Mouse (Mus musculus) neural tube, embryonic 15.5 days (tissue): ENCODE results near the gene Rnf6. TPM values are rescaled to one million over a fixed set of nuclear protein-coding genes. Genes with fewer than 3 reads are reported as not detected.
"Not testable (repeated sequence)": the region's sequence is repeated elsewhere in the genome, so short reads cannot be mapped to it uniquely, and the experiment has no call there.

ENCODE experiments used
- ATAC-seq: fragments of 200-750 bp; cut with Nextera tagmentation; 2 replicates; pipeline ENCODE4 v1.8.0; 2017; ENCODE audit warnings: mild to moderate bottlenecking, moderate TSS enrichment, moderate library complexity; ENCODE audit not compliant: low FRiP score
- H3K27ac ChIP-seq: fragments of 300-500 bp; sonication (generic); replicated peaks from 2 replicates; pipeline ENCODE4 v1.5.1; 2015; ENCODE audit warnings: mild to moderate bottlenecking, inconsistent platforms
- H3K27me3 ChIP-seq: fragments of 300-500 bp; sonication (generic); replicated peaks from 2 replicates; pipeline ENCODE4 v1.6.1; 2015; ENCODE audit warnings: inconsistent platforms
- H3K36me3 ChIP-seq: fragments of 300-500 bp; sonication (generic); 2 replicates; pipeline ENCODE4 v1.6.1; 2015; ENCODE audit warnings: inconsistent platforms
- H3K4me1 ChIP-seq: fragments of 300-500 bp; sonication (generic); 2 replicates; pipeline ENCODE4 v1.6.1; 2015; ENCODE audit warnings: inconsistent platforms
- H3K4me2 ChIP-seq: fragments of 300-500 bp; sonication (generic); 2 replicates; pipeline ENCODE4 v1.6.1; 2015; ENCODE audit warnings: inconsistent platforms, mild to moderate bottlenecking, moderate library complexity
- H3K4me3 ChIP-seq: fragments of 300-500 bp; sonication (generic); replicated peaks from 2 replicates; pipeline ENCODE4 v1.5.1; 2015; ENCODE audit warnings: mild to moderate bottlenecking, inconsistent platforms
- H3K9ac ChIP-seq: fragments of 300-500 bp; sonication (generic); replicated peaks from 2 replicates; pipeline ENCODE4 v1.6.1; 2015; ENCODE audit warnings: mild to moderate bottlenecking, inconsistent platforms
- H3K9me3 ChIP-seq: fragments of 300-500 bp; sonication (generic); replicated peaks from 2 replicates; pipeline ENCODE4 v1.6.1; 2016; ENCODE audit warnings: inconsistent platforms
- whole genome bisulfite sequencing: fragments of 180-500 bp; shearing (Covaris S2); methylation state at CpG from one replicate; pipeline ENCODE4 v1.1.7; 2015; ENCODE audit warnings: mixed read lengths; 5-methylcytosine and 5-hydroxymethylcytosine counted together
- polyA plus RNA-seq: library from polyadenylated mRNA; unstranded; fragments of >200 nt; fragmentation: Nextera tagmentation; extraction: Ambion mirVana; gene quantifications from 2 replicates; pipeline ENCODE4 v1.2.1, GENCODE M21; 2015

Rnf6 gene
- polyA plus RNA-seq, 1 experiment from 2014 or later = 29.2 TPM

GRCm38 (mm10) chr5:146188712-146189111, 32.6 kb downstream of the Rnf6 start:
- H3K9me3 ChIP-seq = no peaks in the 10 kb centered on the region; the same call in 1 of the 2 replicates
- H3K9ac ChIP-seq = no peak overlapping the region
- H3K4me2 ChIP-seq = no peak overlapping the region
- 79% methylated on average over 7 of the region's 7 CpGs for WGBS
- H3K27me3 ChIP-seq = no peaks in the 10 kb centered on the region
- no peaks in the 10 kb centered on the region for H3K4me1 ChIP-seq
- no peak overlapping the region for H3K4me3 ChIP-seq
- no peak overlapping the region for H3K27ac ChIP-seq
- no peaks in the 10 kb centered on the region for H3K36me3 ChIP-seq
- no peak for ATAC-seq

- H3K9me3 ChIP-seq = no peaks in the 10 kb centered on the region; the same call in 1 of the 2 replicates
- H3K4me2 ChIP-seq = no peak overlapping the region
- H3K4me3 ChIP-seq = no peak overlapping the region
- H3K27ac ChIP-seq = no peak overlapping the region
- 93% methylated on average over 1 of the region's 1 CpGs for WGBS
- ATAC-seq = no peak
- H3K27me3 ChIP-seq = no peaks in the 10 kb centered on the region
- no peaks in the 10 kb centered on the region for H3K36me3 ChIP-seq
- H3K9ac ChIP-seq = no peak overlapping the region
- H3K4me1 ChIP-seq = no peaks in the 10 kb centered on the region
Measured at GRCm38 (mm10) chr5:146188144-146188543, 33.2 kb downstream of the Rnf6 start.

DNA sequence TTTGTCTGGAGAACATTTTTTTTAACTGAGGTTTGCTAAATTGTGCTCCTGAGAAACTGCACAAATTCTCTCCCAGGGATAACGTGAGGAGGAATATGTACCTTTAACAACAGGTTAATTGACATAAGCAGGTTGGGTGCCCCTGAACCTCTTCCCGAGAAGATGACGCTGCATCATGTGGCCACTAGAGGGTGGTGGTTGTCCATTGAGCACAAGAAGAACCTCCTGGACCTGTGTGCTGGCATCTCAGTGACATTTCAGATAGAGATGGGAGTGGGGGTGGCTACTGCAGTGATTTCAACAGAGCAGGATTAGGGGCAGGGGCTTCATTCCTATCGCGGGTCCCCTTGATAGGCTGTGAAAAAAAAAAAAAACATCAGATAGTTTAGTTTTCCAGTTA, 33.9 kb downstream of the Rnf6 start:
- not testable (repeated sequence) for H3K27me3 ChIP-seq

DNA sequence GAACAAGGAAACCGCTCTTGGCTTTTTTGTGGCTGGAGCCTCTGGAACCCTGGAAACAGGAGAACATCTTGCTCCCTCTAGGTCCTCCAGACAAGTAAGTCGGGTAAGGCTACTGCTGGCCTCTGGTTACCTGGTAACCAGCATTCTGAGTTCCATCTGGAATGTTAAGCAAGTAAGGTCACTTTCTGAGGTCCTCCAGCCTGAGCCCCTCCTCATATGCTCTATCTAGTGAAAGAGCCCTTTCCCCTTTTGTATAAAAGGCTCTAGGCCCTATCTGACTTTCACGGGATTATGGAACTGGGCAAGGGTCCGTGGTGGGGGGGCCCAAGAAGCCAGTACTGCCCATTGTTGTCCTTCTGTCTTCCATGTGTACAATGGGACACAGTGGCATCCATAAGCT, 36.2 kb downstream of the Rnf6 start, which contains the start of gene 1700001J03Rik:
Gene 1700001J03Rik (minus strand): TSS at position 101 of the 400 bp plus-strand sequence.
- H3K4me2 ChIP-seq, H3K4me1 ChIP-seq, H3K9ac ChIP-seq, H3K27ac ChIP-seq, H3K9me3 ChIP-seq, H3K27me3 ChIP-seq, H3K36me3 ChIP-seq, H3K4me3 ChIP-seq, ATAC-seq: not testable (repeated sequence)
- 87% methylated on average over 4 of the region's 4 CpGs for WGBS

More for the DNA sequence above, 33.9 kb downstream of the Rnf6 start:
- H3K4me2 ChIP-seq, H3K36me3 ChIP-seq, ATAC-seq, H3K4me3 ChIP-seq, H3K9me3 ChIP-seq, H3K27ac ChIP-seq, H3K9ac ChIP-seq, H3K4me1 ChIP-seq: not testable (repeated sequence)
- WGBS = 32% methylated on average over 5 of the region's 5 CpGs

GRCm38 (mm10) chr5:146172744-146173143, 48.6 kb downstream of the Rnf6 start:
- ATAC-seq = not testable (repeated sequence)
- WGBS = 67% methylated on average over 4 of the region's 4 CpGs

GRCm38 (mm10) chr5:146170621-146171020, 50.7 kb downstream of the Rnf6 start, which contains the start of gene Gm6309:
Gm6309 (minus strand) TSS chr5:146170721.
- H3K4me3 ChIP-seq = not testable (repeated sequence)

More at GRCm38 (mm10) chr5:146172744-146173143, 48.6 kb downstream of the Rnf6 start:
- not testable (repeated sequence) for H3K27me3 ChIP-seq, H3K4me3 ChIP-seq, H3K27ac ChIP-seq, H3K9me3 ChIP-seq, H3K4me2 ChIP-seq, H3K36me3 ChIP-seq, H3K4me1 ChIP-seq, H3K9ac ChIP-seq

DNA sequence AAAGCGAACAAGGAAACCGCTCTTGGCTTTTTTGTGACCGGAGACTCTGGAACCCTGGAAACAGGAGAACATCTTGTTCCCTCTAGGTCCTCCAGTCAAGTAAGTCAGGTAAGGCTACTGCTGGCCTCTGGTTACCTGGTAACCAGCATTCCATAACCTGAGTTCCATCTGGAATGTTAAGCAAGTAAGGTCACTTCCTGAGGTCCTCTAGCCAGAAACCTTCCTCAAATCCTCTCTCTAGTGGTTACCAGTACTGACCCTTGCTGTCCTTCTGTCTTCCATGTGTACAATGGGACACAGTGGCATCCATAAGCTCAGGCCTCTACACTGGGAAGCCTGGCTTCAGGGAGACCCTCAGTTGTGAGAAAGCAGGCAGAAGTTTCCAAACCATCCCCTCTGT, 60.9 kb downstream of the Rnf6 start, which contains the start of gene Gm5565:
Gene Gm5565 (minus strand): TSS at position 101 of the 400 bp plus-strand sequence.
- WGBS = 97% methylated on average over 3 of the region's 3 CpGs
- H3K27me3 ChIP-seq, H3K9me3 ChIP-seq, H3K9ac ChIP-seq, H3K36me3 ChIP-seq, ATAC-seq, H3K4me2 ChIP-seq, H3K4me3 ChIP-seq, H3K4me1 ChIP-seq, H3K27ac ChIP-seq: not testable (repeated sequence)

More at GRCm38 (mm10) chr5:146170621-146171020, 50.7 kb downstream of the Rnf6 start, which contains the start of gene Gm6309:
- H3K9ac ChIP-seq, H3K9me3 ChIP-seq, H3K36me3 ChIP-seq, H3K4me1 ChIP-seq, H3K27ac ChIP-seq, H3K4me2 ChIP-seq, H3K27me3 ChIP-seq, ATAC-seq: not testable (repeated sequence)
- WGBS = 86% methylated on average over 2 of the region's 2 CpGs

Other genes with a start within 250 kb of the Rnf6 start
- gene Cyp3a25, start 211.9 kb downstream of the Rnf6 start, polyA plus RNA-seq = not detected in 2 replicates
- not detected in 2 replicates for gene Cyp3a59, start 142.3 kb downstream of the Rnf6 start, polyA plus RNA-seq
- gene Gm5565, start 61.0 kb downstream of the Rnf6 start, polyA plus RNA-seq = not detected in 2 replicates
- not detected in 2 replicates for gene Gm6309, start 50.8 kb downstream of the Rnf6 start, polyA plus RNA-seq
- gene 1700001J03Rik, start 36.3 kb downstream of the Rnf6 start, polyA plus RNA-seq = not detected in 2 replicates
- gene Cdk8, start 9.7 kb upstream of the Rnf6 start, polyA plus RNA-seq = 17.8 and 18.1 TPM in 2 replicates
- 19.4 and 22.2 TPM in 2 replicates for gene Wasf3, start 163.4 kb upstream of the Rnf6 start, polyA plus RNA-seq